Mouse (Mus musculus) brain, adult 2 months (tissue): ENCODE measurements around the gene Arl14.
"Not testable (repeated sequence)": the region's sequence is repeated elsewhere in the genome, so short reads cannot be mapped to it uniquely, and the experiment has no call there.

Source experiments
- DNase-seq: peaks from one replicate; pipeline ENCODE4 v3.0.0; 2011; ENCODE audit warnings: low read depth, low spot score

Gene Arl14

GRCm38 (mm10) chr3:69212246-69212645 lies 10.0 kb upstream of the Arl14 start:
- DNase-seq = no peak

GRCm38 (mm10) chr3:69213465-69213864 lies 8.8 kb upstream of the Arl14 start:
- DNase-seq = no peak

GRCm38 (mm10) chr3:69214566-69214965 lies 7.7 kb upstream of the Arl14 start:
- DNase-seq = no peak

GRCm38 (mm10) chr3:69222502-69222900 lies 282 bp downstream of the Arl14 start:
- DNase-seq = no peak

GRCm38 (mm10) chr3:69222987-69223386 lies 768 bp downstream of the Arl14 start:
- DNase-seq = no peak

- DNase-seq = no peak
Observed at GRCm38 (mm10) chr3:69223666-69224065, 1.4 kb downstream of the Arl14 start.

- no peak for DNase-seq
Observed at GRCm38 (mm10) chr3:69225019-69225418, 2.8 kb downstream of the Arl14 start.

GRCm38 (mm10) chr3:69226496-69226895 lies 4.3 kb downstream of the Arl14 start:
- no peak for DNase-seq

- no peak for DNase-seq
Observed at GRCm38 (mm10) chr3:69228002-69228401, 5.8 kb downstream of the Arl14 start.

GRCm38 (mm10) chr3:69231522-69232138 lies 9.4 kb downstream of the Arl14 start:
- peak; percentile 36 for DNase-seq

GRCm38 (mm10) chr3:69233552-69234189 lies 11.5 kb downstream of the Arl14 start:
- not testable (repeated sequence) for DNase-seq

- no peak for DNase-seq
Observed at GRCm38 (mm10) chr3:69234525-69234924, 12.3 kb downstream of the Arl14 start.

- no peak for DNase-seq
Observed at GRCm38 (mm10) chr3:69235806-69236205, 13.6 kb downstream of the Arl14 start.

- DNase-seq = no peak
Observed at GRCm38 (mm10) chr3:69236491-69236890, 14.3 kb downstream of the Arl14 start.

- DNase-seq = peak; percentile 70
Observed at GRCm38 (mm10) chr3:69238141-69238851, 16.1 kb downstream of the Arl14 start.

- no peak for DNase-seq
Observed at GRCm38 (mm10) chr3:69239246-69239645, 17.0 kb downstream of the Arl14 start.

- no peak for DNase-seq
Observed at GRCm38 (mm10) chr3:69241020-69241419, 18.8 kb downstream of the Arl14 start.

- DNase-seq = no peak
Observed at GRCm38 (mm10) chr3:69253096-69253866, 31.1 kb downstream of the Arl14 start.

GRCm38 (mm10) chr3:69254676-69255075 lies 32.5 kb downstream of the Arl14 start:
- peak; percentile 44 for DNase-seq

- DNase-seq = peak; percentile 89
Observed at GRCm38 (mm10) chr3:69257049-69257699, 35.0 kb downstream of the Arl14 start.

- no peak for DNase-seq
Observed at GRCm38 (mm10) chr3:69263010-69263643, 40.9 kb downstream of the Arl14 start.
